Mouse (Mus musculus) liver, postnatal 0 days (tissue): ENCODE measurements around the gene Rbpj.

ENCODE experiments used
- CTCF ChIP-seq: sonication (generic); IDR thresholded peaks from 2 replicates; pipeline ENCODE4 v1.5.1; 2016; ENCODE audit warnings: antibody characterized with exemption, low read depth
- EP300 ChIP-seq: IDR thresholded peaks from 2 replicates; pipeline ENCODE4 v1.6.1; 2016; ENCODE audit warnings: antibody characterized with exemption, low read depth, mild to moderate bottlenecking

- TF ChIP-seq CTCF: no peak
- no peak for TF ChIP-seq EP300
Measured at GRCm38 (mm10) chr5:53523046-53523445, 57.1 kb downstream of the Rbpj start.
